Mouse (Mus musculus) hindbrain, embryonic 15.5 days (tissue): ENCODE measurements at regions not wholly inside any gene's neighbourhood (a gene's known extent, or its start where the extent isn't known, plus 50 kb on each side); places are given as distances from the start of the nearest gene placed in this dataset.

ENCODE experiments used
- ATAC-seq: fragments of 200-750 bp; cut with Nextera tagmentation; 2 replicates; pipeline ENCODE4 v1.8.0; 2017; ENCODE audit warnings: low read depth, moderate number of reproducible peaks, moderate TSS enrichment; ENCODE audit not compliant: low FRiP score
- H3K27ac ChIP-seq: fragments of 300-500 bp; sonication (generic); replicated peaks from 2 replicates; pipeline ENCODE4 v1.5.1; 2015; ENCODE audit warnings: mild to moderate bottlenecking, inconsistent platforms
- H3K27me3 ChIP-seq: fragments of 300-500 bp; sonication (generic); 2 replicates; pipeline ENCODE4 v1.6.1; 2015; ENCODE audit warnings: control low read depth, inconsistent platforms
- H3K36me3 ChIP-seq: fragments of 300-500 bp; sonication (generic); 2 replicates; pipeline ENCODE4 v1.6.1; 2015; ENCODE audit warnings: control low read depth, inconsistent platforms
- H3K4me1 ChIP-seq: fragments of 300-500 bp; sonication (generic); replicated peaks from 2 replicates; pipeline ENCODE4 v1.6.1; 2015; ENCODE audit warnings: control low read depth, inconsistent platforms
- H3K4me2 ChIP-seq: fragments of 300-500 bp; sonication (generic); 2 replicates; pipeline ENCODE4 v1.6.1; 2015; ENCODE audit warnings: moderate library complexity, mild to moderate bottlenecking, inconsistent platforms
- H3K4me3 ChIP-seq: fragments of 300-500 bp; sonication (generic); 2 replicates; pipeline ENCODE4 v1.5.1; 2015; ENCODE audit warnings: mild to moderate bottlenecking, inconsistent platforms
- H3K9ac ChIP-seq: fragments of 300-500 bp; sonication (generic); 2 replicates; pipeline ENCODE4 v1.6.1; 2015; ENCODE audit warnings: inconsistent platforms
- H3K9me3 ChIP-seq: fragments of 300-500 bp; sonication (generic); 2 replicates; pipeline ENCODE4 v1.6.1; 2016; ENCODE audit warnings: control low read depth, inconsistent platforms
- WGBS: fragments of 180-500 bp; shearing (Covaris S2); methylation state at CpG from one replicate; pipeline ENCODE4 v1.1.7; 2015; 5-methylcytosine and 5-hydroxymethylcytosine counted together

- Histone ChIP-seq H3K9ac (no peak overlapping the region), H3K9me3 (no peaks in the 10 kb centered on the region), H3K4me2 (no peak overlapping the region), H3K27me3 (no peaks in the 10 kb centered on the region), H3K4me3 (no peak overlapping the region), H3K36me3 (no peaks in the 10 kb centered on the region), H3K4me1 (0 out of 2 replicates have a peak, but pooled peaks cover 7% of the 10 kb centered on the region), H3K27ac (no peak overlapping the region)
- ATAC-seq = no peak
- WGBS = 81% methylated on average over 2 of the region's 2 CpGs
Observed at GRCm38 (mm10) chr6:94954580-94954979, 162.5 kb upstream of the Kbtbd8 start.

- H3K9me3 ChIP-seq = no peaks in the 10 kb centered on the region
- no peaks in the 10 kb centered on the region for H3K27me3 ChIP-seq
- no peak overlapping the region for H3K9ac ChIP-seq
- 83% methylated on average over 4 of the region's 4 CpGs for WGBS
- H3K4me3 ChIP-seq = no peak overlapping the region
- no peak overlapping the region for H3K27ac ChIP-seq
- no peaks in the 10 kb centered on the region for H3K36me3 ChIP-seq
- 0 out of 2 replicates have a peak, but pooled peaks cover 7% of the 10 kb centered on the region for H3K4me1 ChIP-seq
- no peak for ATAC-seq
- H3K4me2 ChIP-seq = no peak overlapping the region
Observed at GRCm38 (mm10) chr6:94953658-94954057, 163.4 kb upstream of the Kbtbd8 start.

DNA sequence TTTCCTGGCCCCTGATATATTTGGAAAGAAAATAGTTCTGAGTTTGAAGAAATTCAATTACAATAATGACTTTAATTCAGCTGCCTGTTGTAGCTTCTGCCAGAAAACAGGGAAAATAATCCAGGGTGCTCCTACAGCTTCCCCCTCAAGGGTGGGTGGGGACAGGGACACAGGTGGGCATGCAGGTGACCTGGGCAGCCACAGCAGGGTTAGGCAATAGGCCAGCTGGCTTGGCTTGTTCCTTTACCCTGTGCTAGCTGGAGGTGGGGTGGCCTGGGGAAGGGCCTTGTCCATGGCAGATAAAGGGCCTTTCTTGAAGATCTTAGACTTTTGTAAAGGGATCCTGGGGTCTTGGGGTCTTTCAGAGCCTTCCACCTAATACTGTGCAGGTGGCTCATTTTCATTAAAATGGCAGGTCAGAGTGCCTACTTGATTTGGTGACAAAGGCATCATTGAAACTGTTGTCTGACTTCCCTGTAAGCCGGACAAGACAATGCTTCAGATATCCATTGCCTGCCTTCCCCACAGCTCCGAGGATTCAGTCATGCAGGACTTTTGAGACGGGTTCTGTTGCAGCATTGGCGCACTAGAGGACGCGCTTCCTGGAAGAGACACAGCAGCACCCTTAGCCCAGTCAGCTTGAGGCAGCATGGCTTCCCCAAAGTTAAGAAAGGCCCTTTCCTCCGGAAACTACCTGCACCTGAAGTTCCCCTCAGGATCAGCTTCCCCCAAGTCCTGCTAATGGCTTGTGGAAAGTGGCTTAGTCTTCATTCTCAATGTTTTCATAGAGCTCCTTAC lies 164.9 kb upstream of the Kbtbd8 start:
- no peak overlapping the region for H3K9ac ChIP-seq
- no peak overlapping the region for H3K27ac ChIP-seq
- no peaks in the 10 kb centered on the region for H3K4me1 ChIP-seq
- H3K36me3 ChIP-seq = no peaks in the 10 kb centered on the region
- H3K4me3 ChIP-seq = no peak overlapping the region
- H3K27me3 ChIP-seq = no peaks in the 10 kb centered on the region
- no peaks in the 10 kb centered on the region for H3K9me3 ChIP-seq
- WGBS = 60% methylated on average over 7 of the region's 7 CpGs
- ATAC-seq = no peak
- no peak overlapping the region for H3K4me2 ChIP-seq

DNA sequence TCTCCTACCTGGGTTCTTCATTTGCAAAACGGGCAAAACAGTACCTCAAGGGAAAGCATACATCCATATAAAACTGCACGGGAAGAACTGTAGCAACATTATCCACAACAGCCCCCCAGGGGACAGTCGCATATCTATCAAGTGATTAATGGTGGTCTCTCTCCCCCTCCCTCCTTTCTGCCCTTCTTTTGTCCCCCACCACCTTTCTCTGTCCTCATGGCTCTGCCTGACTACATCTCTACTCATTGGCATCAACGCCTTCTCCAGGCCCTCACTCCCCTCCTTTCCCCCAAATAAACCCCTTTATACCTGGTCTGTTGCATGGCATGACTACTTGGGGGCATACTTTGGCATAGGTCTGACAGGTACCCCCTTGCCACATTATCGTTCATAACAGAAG lies 166.1 kb upstream of the Kbtbd8 start:
- 70% methylated on average over 5 of the region's 5 CpGs for WGBS
- Histone ChIP-seq H3K27ac (no peak overlapping the region), H3K27me3 (no peaks in the 10 kb centered on the region), H3K9me3 (no peaks in the 10 kb centered on the region), H3K36me3 (no peaks in the 10 kb centered on the region), H3K4me2 (no peak overlapping the region), H3K4me3 (no peak overlapping the region), H3K4me1 (no peaks in the 10 kb centered on the region), H3K9ac (no peak overlapping the region)
- ATAC-seq = no peak

DNA sequence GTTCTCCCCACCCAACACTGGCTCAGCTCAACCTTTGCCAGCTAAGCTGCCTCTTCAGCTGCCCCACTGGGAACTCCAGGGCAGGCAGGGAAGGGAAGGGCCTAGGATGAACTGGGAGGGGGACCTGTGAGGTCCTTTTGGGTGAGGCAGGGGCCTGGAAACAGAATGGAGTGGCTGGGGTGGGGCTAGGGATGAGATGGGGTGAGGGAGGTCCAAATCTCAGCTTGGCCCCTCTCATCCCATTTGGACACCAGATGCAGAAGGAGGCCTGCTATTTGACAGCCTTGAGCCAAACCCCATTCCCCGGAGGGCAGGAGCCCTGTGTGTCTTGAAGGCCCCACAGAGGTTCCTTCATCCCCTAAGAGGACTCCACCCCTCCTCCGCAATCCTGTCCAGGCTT lies 166.7 kb upstream of the Kbtbd8 start:
- H3K27me3 ChIP-seq = no peaks in the 10 kb centered on the region
- no peak overlapping the region for H3K4me2 ChIP-seq
- H3K36me3 ChIP-seq = no peaks in the 10 kb centered on the region
- no peak overlapping the region for H3K4me3 ChIP-seq
- H3K27ac ChIP-seq = no peak overlapping the region
- no peaks in the 10 kb centered on the region for H3K9me3 ChIP-seq
- 78% methylated on average over 2 of the region's 2 CpGs for WGBS
- H3K4me1 ChIP-seq = no peaks in the 10 kb centered on the region
- no peak for ATAC-seq
- no peak overlapping the region for H3K9ac ChIP-seq

GRCm38 (mm10) chr6:94946352-94946900 lies 170.6 kb upstream of the Kbtbd8 start:
- Histone ChIP-seq H3K4me3 (no peak overlapping the region), H3K36me3 (no peaks in the 10 kb centered on the region), H3K4me2 (no peak overlapping the region), H3K9me3 (no peaks in the 10 kb centered on the region), H3K27me3 (no peaks in the 10 kb centered on the region), H3K4me1 (no peaks in the 10 kb centered on the region), H3K9ac (no peak overlapping the region), H3K27ac (no peak overlapping the region)
- WGBS = 80% methylated on average over 6 of the region's 6 CpGs
- no peak for ATAC-seq

DNA sequence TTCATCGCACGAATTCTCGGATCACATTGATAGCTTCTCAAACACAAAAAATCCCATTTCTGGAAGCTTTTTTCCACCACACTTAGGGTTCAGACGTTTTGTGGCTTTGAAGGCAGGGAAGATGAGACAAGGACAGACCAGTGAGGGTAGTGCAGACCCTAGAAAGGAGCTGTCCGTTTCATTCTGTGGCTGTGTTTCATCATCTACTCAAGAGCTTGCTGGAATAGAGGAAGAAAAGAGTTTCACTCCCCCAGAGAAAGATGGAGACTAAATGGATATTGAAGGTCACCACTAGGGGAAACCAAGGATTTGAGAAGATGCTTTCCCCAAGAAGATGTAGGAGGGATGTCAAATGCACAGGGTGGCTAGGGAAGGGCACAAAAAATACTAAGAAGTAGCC lies 171.3 kb upstream of the Kbtbd8 start:
- Histone ChIP-seq H3K4me2 (no peak overlapping the region), H3K27me3 (no peaks in the 10 kb centered on the region), H3K27ac (no peak overlapping the region), H3K36me3 (no peaks in the 10 kb centered on the region), H3K4me3 (no peak overlapping the region), H3K9ac (no peak overlapping the region), H3K9me3 (no peaks in the 10 kb centered on the region), H3K4me1 (no peaks in the 10 kb centered on the region)
- ATAC-seq = no peak
- WGBS = 91% methylated on average over 5 of the region's 5 CpGs

- 51% methylated on average over 4 of the region's 4 CpGs for WGBS
Observed at GRCm38 (mm10) chr6:94944196-94944595, 172.8 kb upstream of the Kbtbd8 start.

GRCm38 (mm10) chr6:94938949-94939348 lies 178.1 kb upstream of the Kbtbd8 start:
- no peaks in the 10 kb centered on the region for H3K27me3 ChIP-seq
- H3K4me2 ChIP-seq = no peak overlapping the region
- H3K9me3 ChIP-seq = no peaks in the 10 kb centered on the region
- H3K4me3 ChIP-seq = no peak overlapping the region
- no peak overlapping the region for H3K27ac ChIP-seq
- WGBS = 96% methylated on average over 2 of the region's 2 CpGs
- no peak overlapping the region for H3K9ac ChIP-seq
- no peak for ATAC-seq
- no peaks in the 10 kb centered on the region for H3K4me1 ChIP-seq
- no peaks in the 10 kb centered on the region for H3K36me3 ChIP-seq

More at GRCm38 (mm10) chr6:94944196-94944595, 172.8 kb upstream of the Kbtbd8 start:
- Histone ChIP-seq H3K36me3 (no peaks in the 10 kb centered on the region), H3K27ac (no peak overlapping the region), H3K9ac (no peak overlapping the region), H3K9me3 (no peaks in the 10 kb centered on the region), H3K4me3 (no peak overlapping the region), H3K4me2 (no peak overlapping the region), H3K27me3 (no peaks in the 10 kb centered on the region), H3K4me1 (no peaks in the 10 kb centered on the region)
- no peak for ATAC-seq

- H3K4me1 ChIP-seq = no peaks in the 10 kb centered on the region
- no peaks in the 10 kb centered on the region for H3K9me3 ChIP-seq
- H3K4me2 ChIP-seq = no peak overlapping the region
- no peaks in the 10 kb centered on the region for H3K27me3 ChIP-seq
- no peak for ATAC-seq
- H3K9ac ChIP-seq = no peak overlapping the region
- no peak overlapping the region for H3K27ac ChIP-seq
- H3K4me3 ChIP-seq = no peak overlapping the region
- H3K36me3 ChIP-seq = no peaks in the 10 kb centered on the region
- WGBS = 85% methylated on average over 5 of the region's 5 CpGs
Observed at GRCm38 (mm10) chr6:94936206-94936605, 180.8 kb upstream of the Kbtbd8 start.

DNA sequence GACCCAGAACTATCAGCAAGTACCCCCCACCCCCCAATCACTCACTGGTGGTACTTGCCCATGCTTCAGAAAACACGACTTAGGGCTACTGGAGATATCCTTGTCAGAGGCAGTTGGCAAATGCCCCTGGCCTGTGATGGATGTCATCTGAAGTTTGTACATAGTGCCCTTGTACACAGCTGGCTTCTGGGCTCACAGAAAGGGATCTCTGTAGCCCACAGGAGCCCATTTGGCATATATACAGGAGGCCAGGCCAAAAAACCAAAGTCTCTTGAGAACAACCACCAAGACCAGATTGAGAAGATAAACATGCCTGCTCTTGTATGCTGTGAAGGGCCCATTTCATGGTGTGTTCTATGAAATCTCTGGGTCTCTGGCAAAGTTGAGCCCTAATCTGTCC lies 181.3 kb upstream of the Kbtbd8 start:
- 82% methylated on average over 1 of the region's 1 CpGs for WGBS
- no peaks in the 10 kb centered on the region for H3K36me3 ChIP-seq
- H3K4me2 ChIP-seq = no peak overlapping the region
- no peak overlapping the region for H3K4me3 ChIP-seq
- no peak for ATAC-seq
- no peaks in the 10 kb centered on the region for H3K9me3 ChIP-seq
- H3K9ac ChIP-seq = no peak overlapping the region
- no peak overlapping the region for H3K27ac ChIP-seq
- no peaks in the 10 kb centered on the region for H3K27me3 ChIP-seq
- H3K4me1 ChIP-seq = no peaks in the 10 kb centered on the region

DNA sequence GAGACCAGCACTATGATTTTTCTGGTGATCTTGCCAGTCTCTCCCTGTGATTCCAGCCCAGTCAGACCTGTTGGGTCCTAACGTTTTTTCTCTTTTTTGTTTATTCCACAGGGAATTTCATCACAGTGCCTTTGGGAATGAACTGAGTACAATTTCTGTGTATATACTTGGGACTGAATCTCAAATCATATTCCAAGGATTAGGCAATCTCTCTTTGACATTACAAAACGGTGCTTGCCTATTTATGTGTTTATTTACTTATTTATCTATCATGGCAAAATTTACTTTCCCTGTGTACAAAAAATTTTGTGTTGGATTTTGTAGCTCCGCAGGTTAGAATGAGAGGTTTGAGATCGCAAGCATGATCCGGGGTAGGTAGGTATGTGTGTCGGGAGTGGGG lies 189.2 kb upstream of the Kbtbd8 start:
- no peak overlapping the region for H3K9ac ChIP-seq
- ATAC-seq = no peak
- no peak overlapping the region for H3K4me3 ChIP-seq
- H3K27me3 ChIP-seq = no peaks in the 10 kb centered on the region
- no peaks in the 10 kb centered on the region for H3K4me1 ChIP-seq
- no peaks in the 10 kb centered on the region for H3K9me3 ChIP-seq
- H3K27ac ChIP-seq = no peak overlapping the region
- 92% methylated on average over 6 of the region's 6 CpGs for WGBS
- no peaks in the 10 kb centered on the region for H3K36me3 ChIP-seq
- no peak overlapping the region for H3K4me2 ChIP-seq
